Mouse (Mus musculus): Measurements from ENCODE around the gene Atrnl1.
A peak's percentile ranks its signal among the peaks of the same experiment; 100 is the strongest.

Gene Atrnl1

GRCm38 (mm10) chr19:57713138-57713537, 102.3 kb downstream of the Atrnl1 start:
- DNase-seq = no peak

GRCm38 (mm10) chr19:57724920-57725319, 114.1 kb downstream of the Atrnl1 start:
- DNase-seq = no peak

- no peak for DNase-seq
Measured at GRCm38 (mm10) chr19:57725326-57725725, 114.5 kb downstream of the Atrnl1 start.

GRCm38 (mm10) chr19:57727009-57727408, 116.2 kb downstream of the Atrnl1 start:
- no peak for DNase-seq

DNA sequence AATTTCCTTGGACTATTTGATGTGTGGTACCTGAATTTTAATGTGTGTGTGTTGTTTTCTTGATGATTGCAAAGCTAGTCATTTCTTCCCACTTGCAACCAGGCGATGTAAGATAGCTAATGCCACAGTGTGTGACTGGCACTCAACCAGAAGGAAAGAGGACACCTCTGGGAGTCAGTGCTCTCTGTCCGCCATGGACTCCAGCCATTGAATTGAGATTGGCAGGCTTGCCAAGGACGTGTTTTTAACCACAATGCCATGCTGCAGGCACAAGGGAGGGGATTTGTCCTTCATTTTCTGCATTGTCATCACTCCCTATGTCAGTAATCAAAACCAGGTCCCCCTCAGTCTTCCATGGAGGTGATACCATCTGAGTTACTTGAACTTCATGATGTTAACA, 126.6 kb downstream of the Atrnl1 start:
- no peak for DNase-seq

GRCm38 (mm10) chr19:57745579-57745978, 134.7 kb downstream of the Atrnl1 start:
- DNase-seq = no peak

DNA sequence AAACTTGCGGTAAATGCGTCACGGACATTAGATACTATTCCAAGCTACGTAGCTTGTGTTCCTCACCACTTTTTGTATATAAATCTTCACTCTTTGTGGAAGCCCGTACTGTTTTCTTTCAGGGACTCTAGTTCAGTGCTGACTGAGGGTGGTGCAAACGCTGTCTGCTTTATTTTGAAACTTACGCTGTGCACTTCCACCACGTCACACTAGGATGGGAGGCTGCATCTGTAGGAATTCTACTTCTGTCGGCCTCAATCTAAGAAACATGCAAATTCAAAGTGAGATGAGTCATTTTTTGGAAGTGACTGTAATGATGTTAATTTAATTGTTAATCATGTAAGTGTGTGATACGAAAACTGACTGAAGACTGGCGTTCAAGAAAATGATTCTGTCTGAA, 135.7 kb downstream of the Atrnl1 start:
- DNase-seq = no peak

DNA sequence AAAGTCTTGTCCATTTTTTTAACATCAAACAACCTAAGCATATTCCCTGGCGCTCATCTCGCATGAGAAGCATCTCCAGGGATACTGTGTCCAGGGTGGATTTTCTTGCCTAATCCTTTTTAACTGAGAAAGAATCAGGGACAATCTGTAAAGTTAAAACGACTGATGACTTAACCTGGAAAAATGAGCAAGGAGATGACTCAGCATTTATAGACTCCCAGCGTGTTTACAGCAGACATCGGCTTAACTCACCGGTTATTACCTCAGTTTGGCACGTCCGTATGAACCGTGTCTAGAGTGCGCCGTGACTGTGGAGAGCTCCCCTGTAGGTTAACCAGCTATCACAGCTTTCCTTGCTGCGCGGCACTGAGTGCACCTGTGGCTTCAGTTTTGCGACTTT, 141.4 kb downstream of the Atrnl1 start:
- no peak for DNase-seq

DNA sequence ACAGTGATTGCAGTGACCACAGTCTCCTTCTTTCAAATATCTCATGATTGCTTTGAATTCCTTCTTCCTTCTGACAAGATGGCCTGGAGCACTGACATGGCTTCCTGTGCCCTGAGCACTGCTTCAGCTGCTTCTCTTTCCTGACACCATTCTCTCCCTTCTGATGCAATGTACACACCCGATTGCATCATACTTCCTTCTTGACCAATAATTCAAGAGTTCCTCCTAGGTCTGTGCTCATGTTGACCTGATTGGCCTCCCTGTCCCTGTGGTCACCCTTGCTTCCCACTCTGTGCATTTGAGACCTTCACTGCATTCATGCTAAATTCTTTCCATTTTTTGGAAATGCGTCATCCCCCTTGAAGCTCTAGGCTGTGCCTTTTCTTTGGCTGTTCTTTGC, 151.7 kb downstream of the Atrnl1 start:
- no peak for DNase-seq

DNA sequence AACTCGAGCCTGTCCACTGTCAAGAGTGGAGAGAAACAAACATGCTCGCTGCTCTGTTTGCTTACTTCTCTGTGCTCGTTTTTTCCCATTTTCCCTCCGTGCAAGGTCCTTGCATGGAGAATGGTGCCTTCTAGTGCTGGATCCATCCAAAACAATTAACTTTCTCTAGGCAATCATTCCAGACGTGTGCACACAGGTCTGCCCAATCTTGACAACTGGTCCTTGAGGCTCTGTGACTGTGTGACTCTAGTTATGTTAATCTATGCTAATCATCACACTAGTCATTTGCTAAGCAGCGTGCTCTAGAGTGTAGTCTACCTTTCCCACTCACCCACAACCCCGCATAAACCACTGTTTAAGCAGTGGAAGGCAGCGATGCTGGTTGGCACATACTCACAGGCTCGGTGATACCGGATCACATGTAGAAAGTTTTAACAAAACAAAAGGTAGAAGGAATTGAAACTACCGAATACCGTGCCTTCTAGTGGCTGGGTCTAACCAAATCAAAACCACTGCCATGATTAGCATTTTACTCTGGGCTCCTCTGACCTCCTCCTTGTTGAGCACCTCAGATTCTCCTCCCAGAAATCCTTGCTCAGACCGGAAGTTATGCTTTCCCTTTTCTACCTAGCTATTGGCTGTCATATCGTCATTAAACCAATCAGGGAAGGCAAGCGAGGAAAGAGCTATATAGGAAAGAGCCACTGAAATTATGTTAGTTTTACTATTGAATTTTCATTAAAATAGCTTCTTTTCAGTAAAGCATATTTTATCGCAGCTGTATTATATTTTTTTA, 153.9 kb downstream of the Atrnl1 start:
- no peak for DNase-seq

DNA sequence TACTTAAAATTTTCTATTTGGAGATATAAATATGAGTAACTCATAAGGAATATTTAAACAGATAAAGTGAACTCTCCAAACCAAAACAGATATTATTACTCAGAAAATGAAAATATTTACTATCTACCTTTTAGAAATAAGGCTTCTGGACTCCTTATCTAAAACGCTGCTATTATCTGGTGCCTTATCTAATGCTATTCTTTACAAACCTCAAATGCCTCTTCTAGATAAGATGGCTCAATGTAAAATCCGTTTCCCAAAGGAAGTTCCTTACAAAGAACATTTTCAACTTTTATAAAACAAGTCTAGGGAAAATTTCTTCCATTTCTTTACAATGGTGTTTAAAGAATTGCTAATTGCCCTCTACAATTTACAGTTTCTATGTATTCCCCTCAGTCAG, 156.2 kb downstream of the Atrnl1 start:
- no peak for DNase-seq

DNA sequence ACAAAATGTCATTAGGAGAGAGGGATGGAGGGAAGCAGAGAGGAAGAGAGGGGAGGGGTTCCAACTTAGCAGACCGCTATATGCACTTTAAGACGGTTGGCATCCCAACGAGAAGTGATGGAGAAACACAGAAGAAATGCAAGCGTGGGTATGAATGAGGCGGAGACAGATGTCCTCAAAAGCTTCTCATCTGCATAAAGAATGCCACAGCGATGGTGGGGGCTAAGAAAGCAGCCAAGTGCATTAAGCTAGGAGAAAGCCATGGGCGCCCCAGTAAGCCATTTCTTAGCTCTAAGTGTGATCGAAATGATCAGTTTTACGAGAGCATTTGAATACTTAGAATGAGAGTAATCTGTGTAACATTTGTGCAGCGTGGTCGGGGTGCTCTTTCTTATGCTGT, 157.8 kb downstream of the Atrnl1 start:
- no peak for DNase-seq

DNA sequence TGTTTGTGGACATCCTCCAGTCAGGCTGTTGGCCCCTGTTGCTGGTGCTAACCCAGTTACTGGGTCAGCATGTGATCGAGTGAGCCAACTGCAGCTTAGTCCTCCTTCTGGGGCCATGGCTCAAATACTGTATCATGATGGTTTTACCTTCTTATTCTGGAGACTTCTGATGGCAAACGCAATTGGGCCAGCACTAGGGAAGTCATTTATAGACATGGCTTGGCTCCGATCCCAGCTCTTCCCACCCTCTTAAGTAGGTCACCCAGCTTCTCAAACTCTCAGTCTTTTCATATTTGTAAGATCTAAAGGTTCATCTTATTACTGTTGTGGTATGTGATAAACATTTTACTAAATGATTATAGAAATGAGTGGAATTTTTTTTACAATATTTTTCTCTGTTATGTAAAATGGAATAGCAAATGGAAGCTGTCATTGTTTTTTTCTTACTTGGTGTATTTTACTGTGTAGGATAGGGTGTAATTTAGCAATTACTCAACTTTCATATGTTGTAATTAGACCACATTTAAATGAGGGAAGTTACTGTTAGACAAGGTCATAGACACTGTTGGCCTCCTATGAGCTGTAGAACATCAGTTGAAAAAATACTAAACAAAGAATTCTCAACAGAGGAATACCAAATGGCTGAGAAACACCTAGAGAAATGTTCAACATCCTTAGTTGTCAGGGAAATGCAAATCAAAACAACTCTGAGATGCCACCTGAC, 171.7 kb downstream of the Atrnl1 start:
- DNase-seq = peak; percentile 6

GRCm38 (mm10) chr19:57786699-57787098, 175.9 kb downstream of the Atrnl1 start:
- no peak for DNase-seq

DNA sequence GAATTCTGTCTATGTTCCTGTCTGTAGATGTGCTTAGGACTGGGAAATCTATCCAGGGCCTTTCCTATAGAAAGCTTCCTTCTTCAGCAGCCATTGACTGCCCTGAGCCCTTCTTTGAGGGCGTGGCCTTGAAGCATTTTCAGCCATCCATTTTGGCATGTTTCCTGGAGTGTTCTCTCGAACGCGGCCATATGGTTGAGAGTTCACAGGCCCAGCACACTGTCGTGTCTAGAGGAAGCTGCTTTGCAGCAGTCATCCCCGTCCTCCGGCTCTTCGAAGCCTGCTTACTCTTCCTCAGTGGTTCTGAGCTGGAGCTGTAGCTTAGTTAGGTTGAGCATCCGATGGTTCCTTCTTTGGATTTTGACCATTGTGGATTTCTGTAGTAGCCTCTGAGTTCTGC, 191.4 kb downstream of the Atrnl1 start:
- DNase-seq = no peak

- no peak for DNase-seq
Measured at GRCm38 (mm10) chr19:57802771-57803482, 192.1 kb downstream of the Atrnl1 start.

DNA sequence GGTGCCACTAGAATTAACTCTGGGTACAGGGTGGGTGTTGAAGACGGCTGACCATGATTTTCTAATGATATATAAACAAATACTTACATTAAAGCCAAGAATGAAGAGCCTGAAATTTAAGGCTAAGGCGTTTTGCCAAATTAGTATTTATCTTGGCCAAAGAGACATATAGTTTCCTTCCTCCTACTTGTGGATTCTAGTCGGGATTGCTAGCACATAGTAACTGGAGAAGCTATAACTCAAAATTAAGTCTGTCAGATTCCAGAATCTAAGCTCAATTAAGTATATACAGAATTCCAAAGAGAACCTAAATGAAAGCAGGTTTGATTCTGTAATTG, 192.6 kb downstream of the Atrnl1 start:
- no peak for DNase-seq

- DNase-seq = no peak
Measured at GRCm38 (mm10) chr19:57808363-57808762, 197.5 kb downstream of the Atrnl1 start.

GRCm38 (mm10) chr19:57814291-57814690, 203.5 kb downstream of the Atrnl1 start:
- DNase-seq = no peak

DNA sequence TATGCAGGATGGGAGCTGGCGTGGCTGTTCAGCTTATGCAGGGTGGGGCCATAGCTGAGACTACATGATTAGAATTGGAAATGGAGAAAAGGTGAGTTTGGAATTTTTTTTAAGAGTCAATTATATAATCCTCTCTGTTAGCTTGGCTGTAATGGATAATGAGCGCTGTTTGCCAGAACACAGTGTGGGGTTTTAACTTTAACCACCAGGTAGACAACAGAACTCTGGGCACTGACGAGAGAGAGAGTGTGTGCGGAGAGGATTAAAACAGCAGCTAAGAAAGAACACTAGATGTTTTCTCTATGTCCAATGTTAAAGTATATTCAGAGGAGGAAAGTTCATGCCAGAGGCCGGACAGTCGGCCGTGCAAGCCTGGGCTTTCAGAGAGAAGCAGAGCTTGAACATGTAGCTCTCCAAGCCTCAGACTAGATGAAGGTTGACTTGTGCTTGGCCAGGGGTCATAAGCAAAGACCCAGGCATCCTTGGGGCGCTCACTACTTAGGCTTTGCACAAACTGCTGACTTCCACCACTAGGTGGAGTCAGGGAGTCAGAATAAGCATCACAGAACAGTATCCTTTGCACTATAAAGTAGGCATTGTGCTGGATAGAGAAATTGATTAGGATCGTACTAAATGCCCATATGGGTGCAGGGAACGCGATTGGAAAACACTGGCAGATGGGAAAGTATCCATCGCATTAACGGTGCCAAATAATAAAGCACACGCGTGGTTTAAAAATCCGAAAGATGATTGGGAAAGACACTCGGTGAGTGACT, 205.6 kb downstream of the Atrnl1 start:
- DNase-seq = no peak

DNA sequence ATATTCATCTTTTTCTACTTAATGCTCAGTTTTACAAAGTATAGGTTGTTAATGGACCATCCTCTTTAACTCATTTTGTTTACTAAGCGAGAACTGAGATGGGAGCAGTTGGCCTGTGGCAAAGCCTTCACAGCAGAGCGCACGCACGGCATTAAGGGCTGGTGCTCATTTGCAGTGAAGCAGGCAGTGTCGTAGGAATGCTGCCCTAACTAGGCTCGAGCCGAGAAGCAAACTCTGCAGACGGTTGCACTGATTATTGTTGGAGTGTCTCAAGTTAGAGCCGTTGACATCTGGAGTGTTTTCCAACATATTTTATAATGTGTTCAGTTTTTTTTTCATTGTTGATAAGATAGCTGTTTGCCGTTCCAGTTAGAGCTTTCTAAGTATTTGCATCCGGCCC, 206.9 kb downstream of the Atrnl1 start:
- DNase-seq = no peak

DNA sequence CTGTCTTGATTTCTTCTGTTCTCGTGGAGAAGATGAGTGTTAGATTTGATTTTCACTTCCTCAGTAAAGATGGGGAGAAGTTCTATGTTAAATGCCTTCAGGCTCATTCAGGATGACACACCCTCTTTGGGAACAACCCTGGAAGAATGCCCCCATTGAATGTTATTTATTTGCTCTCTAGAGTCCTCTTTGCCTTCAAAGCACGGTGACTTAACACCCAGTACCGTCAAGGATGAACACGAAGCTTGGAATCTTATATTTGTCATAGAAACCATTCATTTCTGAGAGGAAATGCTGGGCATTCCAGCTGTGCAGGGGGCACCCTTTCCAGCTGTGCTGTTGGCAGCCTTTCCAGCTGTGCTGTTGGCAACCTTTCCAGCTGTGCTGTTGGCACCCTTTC, 212.6 kb downstream of the Atrnl1 start:
- no peak for DNase-seq
